8 mouse cellular contexts compared by ENCODE assay signal in the genomic region with DNA sequence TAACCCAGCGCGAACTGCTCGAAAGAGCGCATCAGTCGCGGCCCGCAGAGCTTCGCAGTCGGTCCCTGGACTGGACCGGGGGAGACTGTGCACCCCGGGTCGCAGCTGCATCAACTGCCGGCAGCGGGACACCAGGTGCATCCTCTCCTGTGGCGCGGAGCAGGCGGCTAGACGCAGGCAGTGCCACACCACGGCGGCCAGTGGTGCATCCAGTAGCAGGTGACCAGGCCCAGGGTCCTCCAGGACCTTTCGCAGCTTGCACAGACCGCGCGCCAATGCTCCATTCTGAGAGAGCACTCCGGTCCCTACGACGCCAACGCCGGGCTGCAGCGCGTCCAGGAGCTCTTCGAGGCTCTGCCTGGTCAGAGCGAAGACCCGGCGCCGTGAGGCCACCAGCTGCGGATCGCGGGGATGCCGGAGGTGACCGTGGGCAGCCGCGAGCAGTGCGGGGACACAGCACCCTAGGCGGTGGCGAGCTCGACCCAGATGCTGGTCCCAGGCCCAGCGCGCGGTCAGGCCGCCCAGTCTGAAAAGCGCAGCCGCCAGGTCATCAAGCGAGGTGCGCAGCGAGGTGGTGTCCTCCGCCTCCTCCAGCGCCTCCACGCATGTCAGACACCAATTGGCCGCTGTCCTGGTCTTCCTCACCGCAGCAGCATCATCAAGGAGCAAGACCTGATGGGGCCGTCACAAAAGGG. TPM values are rescaled to one million over a fixed set of nuclear protein-coding genes. Genes with fewer than 3 reads are reported as not detected.
DNase-seq lines count a peak whose midpoint lies in the region; ATAC-seq and TF ChIP-seq lines count a peak whose summit lies in the region.

No protein-coding gene starts in this region.

- TF ChIP-seq POLR2A in kidney, adult 2 months (IDR thresholded peaks at IDR 0.05; ENCODE audit: low read depth, low read length), result no peak

- 0 out of 2 replicates have a peak, but pooled peaks cover 1% of the 10 kb centered on the region for H3K27me3 ChIP-seq in kidney, adult 2 months (replicated peaks; ENCODE audit: control insufficient read depth, insufficient read depth, low read length)
- H3K27me3 ChIP-seq in hindbrain, embryonic 10.5 days (ENCODE audit: insufficient read depth, poor library complexity, severe bottlenecking), result peaks cover 56% of the 10 kb centered on the region
- H3K27me3 ChIP-seq in liver, embryonic 16.5 days (ENCODE audit: control insufficient read depth, insufficient read depth, low read depth, low read length), result peaks cover 29% of the 10 kb centered on the region

- H3K4me3 ChIP-seq in kidney, adult 2 months (ENCODE audit: insufficient read depth, low read depth, low read length), result peak overlapping the region; percentile 20; the same call in 1 of the 2 replicates
- H3K4me3 ChIP-seq in hindbrain, embryonic 10.5 days, result peak overlapping the region; percentile 62
- peak overlapping the region; percentile 31 for H3K4me3 ChIP-seq in liver, embryonic 16.5 days (ENCODE audit: low read depth, low read length)

- WGBS in kidney, adult 2 months, result 4% methylated on average over 62 of the region's 62 CpGs
- 3% methylated on average over 62 of the region's 62 CpGs for WGBS in hindbrain, embryonic 10.5 days
- WGBS in liver, embryonic 16.5 days (ENCODE audit: insufficient replicate concordance), result 4% methylated on average over 62 of the region's 62 CpGs

- peak overlapping the region; percentile 46 for H3K4me2 ChIP-seq in liver, embryonic 16.5 days (ENCODE audit: low read depth, low read length)

- H3K27ac ChIP-seq in kidney, adult 2 months (ENCODE audit: insufficient read depth, low read depth, low read length), result no peak overlapping the region
- H3K27ac ChIP-seq in hindbrain, embryonic 10.5 days, result peak overlapping the region; percentile 82
- H3K27ac ChIP-seq in liver, embryonic 16.5 days (ENCODE audit: low read length), result no peak overlapping the region

- TF ChIP-seq CTCF in kidney, adult 2 months (conservative IDR thresholded peaks at IDR 0.05; ENCODE audit: insufficient read depth, insufficient read length, low read depth, low read length), result no peak

- no peak overlapping the region for H3K9ac ChIP-seq in liver, embryonic 16.5 days (ENCODE audit: low read depth, low read length)

- no peaks in the 10 kb centered on the region for H3K36me3 ChIP-seq in kidney, adult 2 months (ENCODE audit: control insufficient read depth, insufficient read depth, low read length)
- H3K36me3 ChIP-seq in hindbrain, embryonic 10.5 days, result no peaks in the 10 kb centered on the region
- H3K36me3 ChIP-seq in liver, embryonic 16.5 days (ENCODE audit: control insufficient read depth, insufficient read depth), result no peaks in the 10 kb centered on the region

- no peaks in the 10 kb centered on the region for H3K9me3 ChIP-seq in hindbrain, embryonic 10.5 days
- H3K9me3 ChIP-seq in liver, embryonic 16.5 days (replicated peaks; ENCODE audit: control insufficient read depth, low read length), result no peaks in the 10 kb centered on the region

- DNase-seq in kidney, adult 2 months, result no peak
- DNase-seq in kidney, adult 18-20 months, result no peak
- peak; percentile 45 for DNase-seq in adrenal gland, postnatal 14 days
- peak; percentile 62 for DNase-seq in embryo, embryonic 9.5 days (ENCODE audit: extremely low spot score)
- peak; percentile 62 for DNase-seq in hindbrain, embryonic 10.5 days (ENCODE audit: low spot score)
- DNase-seq in retina, postnatal 7 days (ENCODE audit: low read depth, low spot score), result peak; percentile 33
- no peak for DNase-seq in yolk sac, embryonic 10.5 days (ENCODE audit: low spot score)

- no peak for ATAC-seq in liver, embryonic 16.5 days (ENCODE audit: low read depth)

- no peaks in the 10 kb centered on the region for H3K4me1 ChIP-seq in kidney, adult 2 months (ENCODE audit: control insufficient read depth, insufficient read depth, low read length)
- H3K4me1 ChIP-seq in hindbrain, embryonic 10.5 days (replicated peaks), result peaks cover 13% of the 10 kb centered on the region
- peaks cover 2% of the 10 kb centered on the region for H3K4me1 ChIP-seq in liver, embryonic 16.5 days (ENCODE audit: control insufficient read depth, low read depth, low read length)

RNA-seq across cellular contexts. Expression of a gene that starts 8.9 kb away (rescaled TPM):
- polyA plus RNA-seq in kidney, adult 2 months (2012; rRNA removed), result 0.03 and 0.08 TPM in 2 replicates
- 0.11 TPM in 2 replicates for total RNA-seq in adrenal gland, postnatal 14 days (2021)
- polyA plus RNA-seq in hindbrain, embryonic 10.5 days (2016; fragmentation: Nextera tagmentation; extraction: Ambion mirVana), result 0.10 and 0.14 TPM in 2 replicates
- not detected in 2 replicates for polyA plus RNA-seq in liver, embryonic 16.5 days (2015; fragmentation: Nextera tagmentation; extraction: Ambion mirVana)

RNA-seq across cellular contexts. Expression of a gene that starts 26.7 kb away (rescaled TPM):
- polyA plus RNA-seq in kidney, adult 2 months (2012; rRNA removed), result 6.3 and 6.6 TPM in 2 replicates
- total RNA-seq in adrenal gland, postnatal 14 days (2021), result 11.0 and 11.2 TPM in 2 replicates
- polyA plus RNA-seq in hindbrain, embryonic 10.5 days (2016; fragmentation: Nextera tagmentation; extraction: Ambion mirVana), result 13.0 and 14.1 TPM in 2 replicates
- polyA plus RNA-seq in liver, embryonic 16.5 days (2015; fragmentation: Nextera tagmentation; extraction: Ambion mirVana), result 1.8 TPM in 2 replicates

Comparison
In these comparisons a context has a peak if more than half of its experiments do, and no peak if none do; other contexts are left out.
1. DNase-seq: peak in adrenal gland, postnatal 14 days (single experiment), embryo, embryonic 9.5 days (single experiment), hindbrain, embryonic 10.5 days (single experiment) and retina, postnatal 7 days (single experiment); none in kidney, adult 2 months (single experiment), kidney, adult 18-20 months (single experiment) and yolk sac, embryonic 10.5 days (single experiment).
2. Peak in every context shown above with its lines, with median percentiles within 50 percentile points of each other: H3K4me3 ChIP-seq.